Mouse (Mus musculus): ENCODE data around the gene Prrg4. TPM values are rescaled to one million over a fixed set of nuclear protein-coding genes. Genes with fewer than 3 reads are reported as not detected.
"Not testable (repeated sequence)": the region's sequence is repeated elsewhere in the genome, so short reads cannot be mapped to it uniquely, and the experiment has no call there.

The Prrg4 gene
- total RNA-seq (2021) = 1 to 10 TPM in 1 of 2 experiments, under 1 TPM in 1; 0.78 to 1.6 TPM
- long read RNA-seq, experiment 1 = 0 reads
- long read RNA-seq, experiment 2 = 0 reads

DNA sequence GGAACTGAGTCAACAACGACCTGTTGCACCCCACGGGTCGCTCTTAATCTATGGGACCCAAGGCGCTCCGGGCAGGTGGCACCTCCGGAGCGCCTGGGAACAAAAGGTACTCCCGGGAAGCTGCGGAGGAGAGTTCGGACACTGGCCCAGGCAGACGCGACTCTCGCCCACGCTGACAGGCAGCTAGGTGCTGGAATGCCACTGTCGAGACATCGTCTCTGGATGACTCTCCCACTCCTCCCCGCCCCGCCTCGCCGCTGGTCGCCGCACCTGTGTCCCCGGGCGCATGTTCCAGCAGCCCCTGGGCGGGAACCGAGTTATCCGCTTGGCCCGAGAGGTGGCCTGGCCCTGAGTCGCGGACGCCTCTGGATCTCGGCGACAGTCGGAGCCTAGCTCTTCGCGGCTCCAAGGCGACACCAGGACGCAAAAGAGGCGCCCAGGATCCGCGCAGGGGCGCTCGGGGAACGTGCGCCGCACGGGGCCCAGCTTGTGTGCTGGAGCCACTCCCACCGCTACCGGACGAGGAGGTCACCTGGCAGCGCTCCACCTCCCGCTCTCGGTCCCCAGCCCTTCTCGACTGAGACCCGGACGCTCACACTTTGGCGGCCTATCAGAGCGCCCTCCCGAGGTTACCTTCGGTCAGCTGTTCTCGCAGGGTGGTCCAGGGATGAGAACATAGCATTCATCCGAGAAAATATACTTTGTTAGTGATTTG lies at the start of gene Prrg4:
Gene Prrg4 (minus strand): TSS at position 601 of the 715 bp plus-strand sequence.
- DNase-seq (ENCODE audit: low spot score in 2 of 2) = peak; percentile 30 to 52

DNA sequence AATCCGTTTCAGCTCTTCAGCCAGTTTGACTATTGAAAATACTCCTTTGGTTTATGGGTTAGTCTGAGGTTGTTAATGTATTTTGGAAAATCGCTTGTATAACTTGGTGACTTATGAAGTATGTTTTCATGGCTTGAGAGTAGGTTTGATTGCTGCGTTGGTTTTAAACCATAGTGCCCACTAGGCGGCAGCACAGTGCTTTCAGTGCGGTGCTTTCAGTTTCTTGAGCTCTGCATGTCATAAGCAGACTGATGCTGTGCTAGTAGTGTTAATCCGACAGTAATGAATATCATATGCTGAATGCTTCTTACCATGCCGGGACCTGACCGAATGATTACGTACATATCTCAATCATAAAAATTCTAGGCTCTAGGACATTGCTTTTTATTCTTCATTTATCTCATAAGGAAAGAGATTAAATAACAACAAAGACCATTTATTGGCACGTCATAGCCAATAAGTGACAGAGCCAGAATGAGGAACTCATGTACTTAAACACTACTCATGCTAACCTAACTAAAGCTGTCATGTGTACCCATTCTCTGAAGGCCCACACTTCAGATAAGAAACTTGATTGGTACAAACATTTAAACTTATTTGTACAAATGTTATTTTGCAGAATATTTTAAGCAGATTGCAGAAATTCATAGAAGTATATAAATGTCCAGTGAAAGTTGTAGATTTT lies 38.3 kb upstream of the Prrg4 start:
- peak; percentile 45 to 75 for DNase-seq (ENCODE audit: low spot score in 2 of 2)

DNA sequence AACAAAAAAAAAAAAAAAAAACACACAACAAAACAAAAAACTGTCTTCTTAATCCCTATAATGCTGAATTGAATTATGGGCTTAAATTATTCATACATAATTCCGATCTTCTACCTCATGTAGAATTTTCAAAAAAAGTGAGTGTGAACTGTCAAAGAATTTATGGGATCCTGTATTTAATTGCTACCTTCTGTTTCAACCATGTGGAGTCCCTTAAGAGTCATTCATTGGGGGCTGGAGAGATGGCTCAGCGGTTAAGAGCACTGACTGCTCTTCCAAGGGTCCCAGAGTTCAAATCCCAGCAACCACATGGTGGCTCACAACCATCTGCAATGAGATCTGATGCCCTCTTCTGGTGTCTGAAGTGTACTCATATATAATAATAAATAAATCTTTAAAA lies 37.7 kb upstream of the Prrg4 start:
- DNase-seq (ENCODE audit: low spot score in 2 of 2) = not testable (repeated sequence)

DNA sequence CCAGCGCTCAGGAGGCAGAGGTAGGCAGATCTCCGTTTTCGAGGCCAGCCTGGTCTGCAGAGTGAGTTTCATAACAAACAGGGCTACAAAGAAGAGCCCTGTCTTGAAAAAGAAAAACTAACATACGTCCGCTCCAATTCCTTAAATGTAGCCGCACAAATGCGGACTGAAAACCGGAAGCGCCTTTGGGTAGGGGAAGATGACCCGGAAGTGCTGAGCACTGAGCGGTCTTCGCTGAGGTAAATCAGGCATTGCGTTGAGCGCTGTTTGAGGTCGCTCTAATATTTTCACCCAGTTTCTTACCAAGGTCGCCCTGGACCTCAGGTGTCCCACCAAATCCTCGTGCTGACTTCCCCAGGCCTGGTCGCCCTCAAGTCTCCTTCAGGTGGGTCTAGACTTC lies 36.4 kb upstream of the Prrg4 start:
- DNase-seq (ENCODE audit: low spot score in 2 of 2) = no peak

DNA sequence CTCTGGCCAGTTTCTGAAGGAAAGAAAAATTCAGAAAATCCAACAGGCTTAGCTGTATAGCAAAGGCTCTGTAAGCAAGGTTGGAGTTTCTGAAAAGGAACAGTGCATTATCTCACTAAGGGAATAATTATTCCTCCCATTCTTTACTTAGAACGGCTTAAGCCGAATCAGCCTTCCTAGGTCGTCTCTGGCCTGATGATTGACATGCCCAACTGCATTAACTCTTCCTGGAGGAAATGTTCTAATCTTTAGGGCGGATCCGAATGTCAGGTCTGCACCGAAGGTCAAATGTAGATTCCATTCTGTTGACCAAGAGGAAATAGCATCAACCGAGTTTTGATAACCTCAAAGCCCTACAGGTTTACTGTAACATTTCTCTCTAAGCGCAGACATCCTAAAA lies 29.1 kb upstream of the Prrg4 start:
- DNase-seq (ENCODE audit: low spot score in 2 of 2) = no peak

DNA sequence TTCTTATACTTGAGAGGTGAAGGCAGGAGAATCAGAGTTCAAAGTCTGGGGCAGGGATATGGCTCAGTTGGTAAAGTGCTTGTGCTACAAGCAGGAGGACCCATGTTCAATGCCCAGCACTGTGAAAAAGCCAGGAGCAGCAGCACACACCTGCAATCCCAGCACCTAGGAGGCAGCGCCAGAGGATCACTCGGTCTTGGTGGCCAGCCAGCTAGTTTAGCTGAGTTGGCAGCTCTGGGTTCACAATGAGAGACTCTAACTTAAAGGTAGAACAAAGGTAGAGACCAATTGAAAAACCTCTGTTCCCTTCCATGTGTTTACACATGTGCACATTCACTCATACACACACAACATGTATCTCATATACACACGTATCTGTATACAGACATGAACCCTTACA lies 19.4 kb upstream of the Prrg4 start:
- DNase-seq (ENCODE audit: low spot score in 2 of 2) = no peak

DNA sequence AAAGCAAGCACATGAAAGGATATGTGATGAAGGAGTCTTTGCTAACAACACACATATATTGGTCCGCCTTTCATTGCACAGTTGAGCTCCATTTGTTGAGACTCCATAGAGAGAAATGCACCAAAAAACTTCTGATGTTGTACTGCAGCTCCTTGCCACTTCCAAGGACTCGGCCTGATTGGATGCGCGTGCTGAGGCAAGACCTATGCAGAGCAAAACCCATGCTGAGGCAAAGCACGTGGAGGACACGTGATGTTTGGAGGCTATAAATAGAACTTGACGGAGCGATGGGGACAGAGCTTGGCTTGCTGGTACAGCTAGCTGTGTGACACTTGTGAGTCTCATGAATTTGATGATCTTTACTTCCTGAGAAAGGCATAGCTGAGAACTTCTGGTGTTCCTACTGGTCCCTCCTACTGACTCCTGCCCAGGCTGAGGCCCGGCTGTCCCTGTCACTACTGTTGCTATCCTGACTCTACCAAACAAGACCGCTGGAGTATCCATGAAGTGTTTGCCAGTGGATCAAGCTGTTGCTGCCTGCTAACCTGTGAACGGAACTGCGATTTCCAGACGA lies 17.7 kb upstream of the Prrg4 start, which contains the start of gene Ccdc73:
Gene Ccdc73 (plus strand): TSS at position 524 of the 574 bp plus-strand sequence.
- no peak for DNase-seq (ENCODE audit: low spot score in 2 of 2)

DNA sequence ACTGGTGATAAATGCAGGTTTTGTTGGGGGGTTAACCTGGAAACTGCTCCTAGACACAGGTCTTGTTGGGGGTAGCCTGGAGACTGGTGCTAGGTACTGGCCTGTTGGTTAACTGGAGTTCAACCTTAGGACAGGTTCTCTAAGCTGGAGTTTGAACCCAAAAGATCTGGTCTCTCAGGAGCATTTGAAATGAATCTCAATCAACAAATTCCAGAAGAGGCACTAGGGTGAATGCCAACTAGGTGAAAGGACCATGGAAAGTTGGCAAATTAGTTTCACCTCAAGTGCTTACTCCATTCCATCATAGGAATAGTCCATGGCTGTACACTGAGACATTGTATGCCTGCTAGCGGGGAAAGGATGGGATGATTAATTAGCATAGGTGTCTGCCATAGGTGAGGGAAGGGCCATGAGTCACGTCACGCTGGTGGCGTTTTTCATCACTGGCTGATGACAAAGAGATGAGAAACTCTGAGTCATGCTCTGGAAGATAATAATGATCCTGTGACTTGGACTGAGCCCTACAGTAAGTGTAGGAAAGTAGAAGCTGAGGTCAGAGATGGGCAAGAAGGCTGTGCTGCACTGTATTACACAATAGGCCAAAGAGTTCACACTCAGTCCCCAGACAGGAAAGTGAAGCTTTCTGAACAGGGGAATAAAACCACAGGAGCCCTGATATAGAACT lies 14.6 kb upstream of the Prrg4 start:
- DNase-seq (ENCODE audit: low spot score in 2 of 2) = no peak

DNA sequence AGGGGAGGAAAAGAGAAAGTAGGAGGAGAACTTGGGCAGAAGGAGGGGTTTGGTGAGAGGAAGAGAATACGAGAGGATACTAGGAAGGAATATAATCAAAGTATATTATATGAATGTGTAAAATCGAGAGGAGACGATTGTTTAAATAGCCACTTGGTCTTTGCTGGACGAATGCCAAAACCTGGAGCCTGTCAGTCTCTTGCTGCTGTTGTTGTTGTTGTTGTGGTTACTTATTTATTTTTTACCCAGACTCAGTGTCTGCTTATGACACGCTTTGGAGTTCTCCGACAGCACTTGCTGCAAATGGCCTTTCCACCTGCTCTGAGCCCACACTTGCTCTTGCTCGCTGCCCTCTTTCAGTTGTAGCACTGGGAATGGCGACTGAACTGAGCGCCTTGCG lies 10.8 kb upstream of the Prrg4 start:
- no peak for DNase-seq (ENCODE audit: low spot score in 2 of 2)

DNA sequence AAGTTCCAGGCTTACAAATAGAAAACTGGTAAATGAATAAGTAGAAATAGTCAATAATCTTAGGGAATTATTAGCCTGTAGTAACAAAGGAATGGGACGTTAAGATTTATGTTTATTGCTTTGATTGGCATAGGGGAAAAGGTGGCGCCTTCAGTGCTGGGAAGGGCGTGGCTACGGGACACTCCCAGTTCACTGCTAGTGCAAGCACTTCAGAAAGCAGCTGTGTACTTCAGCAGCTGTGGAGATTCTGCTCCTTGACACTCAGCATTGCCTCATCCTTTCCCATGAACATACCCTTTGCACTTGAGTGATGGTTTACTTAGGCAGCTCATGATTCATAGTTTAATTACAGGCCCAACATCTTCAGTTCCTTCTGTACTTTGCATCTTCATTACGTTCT lies 9.4 kb upstream of the Prrg4 start:
- DNase-seq (ENCODE audit: low spot score in 2 of 2) = no peak

DNA sequence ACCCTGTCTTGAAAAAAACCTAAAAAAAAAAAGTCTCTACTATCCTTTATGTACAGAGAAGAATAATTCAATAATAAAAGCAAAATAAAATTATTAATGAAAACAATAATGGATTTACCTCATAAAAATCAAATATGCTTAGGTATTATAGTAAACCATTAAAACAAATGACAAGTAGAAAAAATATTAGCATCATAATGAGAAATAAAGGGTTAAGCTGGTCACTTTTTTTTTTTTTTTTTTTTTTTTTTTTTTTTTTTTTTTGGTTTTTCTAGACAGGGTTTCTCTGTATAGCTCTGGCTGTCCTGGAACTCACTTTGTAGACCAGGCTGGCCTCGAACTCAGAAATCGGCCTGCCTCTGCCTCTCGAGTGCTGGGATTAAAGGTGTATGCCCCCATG lies 8.4 kb upstream of the Prrg4 start:
- DNase-seq (ENCODE audit: low spot score in 2 of 2) = not testable (repeated sequence)

DNA sequence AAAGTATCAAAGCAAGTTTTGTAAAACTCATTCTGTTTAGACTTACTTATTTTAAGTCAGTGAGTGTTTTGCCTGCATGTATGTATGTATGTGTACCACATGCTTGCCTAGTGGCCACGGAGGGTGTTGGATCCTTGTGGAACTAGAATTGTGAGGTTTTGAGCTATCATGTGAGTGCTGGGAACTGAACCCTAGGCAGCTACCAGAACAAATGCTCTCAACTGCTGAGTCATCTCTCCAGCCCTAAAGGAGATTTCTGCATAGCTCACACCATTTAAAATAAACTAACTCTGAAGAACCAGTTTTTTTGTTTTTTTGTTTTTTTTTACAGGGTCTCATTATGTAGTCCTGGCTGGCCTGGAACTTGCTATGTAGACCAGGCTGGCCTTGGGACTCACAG lies 6.5 kb upstream of the Prrg4 start:
- no peak for DNase-seq (ENCODE audit: low spot score in 2 of 2)

DNA sequence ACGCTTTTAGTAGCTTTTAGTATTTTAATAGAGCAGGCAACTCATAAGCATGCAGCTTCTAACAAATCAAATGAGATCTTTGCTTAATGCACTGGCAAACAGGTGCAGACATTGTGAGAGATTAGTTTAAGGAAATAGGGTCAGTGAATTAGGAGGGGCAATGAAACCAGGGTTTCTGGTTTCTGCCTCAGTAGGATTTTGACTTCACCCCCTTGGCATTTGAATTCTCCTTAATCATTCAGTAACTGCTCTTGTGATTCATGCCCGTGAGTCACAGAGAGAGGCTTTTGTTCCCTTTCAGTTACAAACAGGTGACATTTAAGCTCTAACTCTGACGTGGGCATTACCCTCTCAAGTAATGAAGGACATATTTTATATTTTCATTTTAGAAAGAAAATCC lies 6.1 kb upstream of the Prrg4 start:
- no peak for DNase-seq (ENCODE audit: low spot score in 2 of 2)

DNA sequence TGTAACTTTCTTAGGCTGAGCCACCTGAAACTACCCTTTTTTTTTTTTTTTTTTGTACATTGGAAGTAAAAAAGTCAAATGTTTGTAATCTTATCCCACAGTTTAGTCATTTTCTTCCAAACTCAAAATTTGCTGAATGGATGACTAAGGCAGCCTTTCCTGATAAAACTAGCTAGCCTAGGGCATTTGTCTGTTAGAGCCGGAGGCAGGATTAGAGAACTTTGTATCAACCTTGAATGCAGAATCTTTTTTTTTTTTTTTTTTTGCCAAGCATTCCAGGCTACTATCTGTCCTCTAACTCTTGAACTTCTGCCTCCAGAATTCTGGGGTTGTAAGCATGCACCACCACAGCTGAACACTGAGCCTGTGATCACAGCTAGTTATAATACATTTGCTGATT lies 5.2 kb upstream of the Prrg4 start:
- no peak for DNase-seq (ENCODE audit: low spot score in 2 of 2)

DNA sequence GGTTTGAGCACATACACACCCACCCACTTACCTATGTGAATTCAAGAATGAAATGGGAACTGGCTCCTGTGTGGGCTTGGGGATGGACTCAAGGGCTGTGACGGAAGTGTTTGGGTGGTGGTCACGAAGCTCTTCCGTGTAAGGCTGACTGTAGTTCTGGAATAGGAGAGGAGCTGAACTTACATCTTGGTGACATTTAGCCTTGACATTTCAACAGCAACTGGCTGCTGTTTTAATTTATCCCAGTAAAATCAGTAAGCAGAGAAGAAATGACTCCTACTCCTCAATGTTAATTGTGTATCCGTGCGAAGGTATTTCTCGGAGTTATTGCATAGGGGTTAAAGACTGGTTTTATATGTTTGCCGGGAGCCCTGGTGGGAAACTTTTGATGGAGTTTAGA lies 2.9 kb upstream of the Prrg4 start:
- no peak for DNase-seq (ENCODE audit: low spot score in 2 of 2)

DNA sequence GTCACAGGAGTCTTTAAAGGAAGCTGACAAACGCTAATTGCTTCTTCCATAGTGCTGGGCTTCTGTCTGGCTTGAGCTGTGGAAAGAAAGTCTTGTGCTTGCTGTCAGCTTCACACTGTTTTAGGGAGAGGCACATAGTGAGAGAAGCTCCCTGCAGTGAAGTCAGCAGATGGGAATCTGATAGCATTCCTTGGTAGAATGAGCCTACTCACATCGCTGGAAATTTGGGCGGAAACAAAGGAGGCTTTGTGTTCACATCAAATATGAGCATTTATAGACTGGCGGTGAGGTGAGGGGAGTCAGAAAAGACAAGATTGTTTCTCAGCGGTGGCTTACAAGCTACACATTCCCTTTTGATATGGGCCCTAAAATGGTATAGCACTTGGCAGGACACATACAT lies 2.0 kb upstream of the Prrg4 start:
- no peak for DNase-seq (ENCODE audit: low spot score in 2 of 2)

DNA sequence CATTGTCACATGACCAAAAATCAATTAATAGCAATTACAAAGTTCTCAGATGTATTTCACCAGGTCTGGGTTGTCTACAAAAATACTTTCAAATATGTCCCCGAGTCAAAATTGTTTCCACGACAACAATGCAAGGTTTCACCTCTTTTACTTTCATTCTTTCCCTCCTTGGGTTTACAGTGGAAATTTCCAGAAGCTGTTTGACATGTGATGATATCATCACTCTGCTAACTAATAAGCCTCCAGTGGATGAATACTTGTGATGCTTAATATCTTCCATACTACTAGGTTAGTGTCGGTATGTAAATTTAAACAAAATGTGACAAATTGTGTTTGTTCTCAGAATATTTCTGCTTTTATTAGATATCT lies 299 bp upstream of the Prrg4 start:
- DNase-seq (ENCODE audit: low spot score in 2 of 2) = no peak

DNA sequence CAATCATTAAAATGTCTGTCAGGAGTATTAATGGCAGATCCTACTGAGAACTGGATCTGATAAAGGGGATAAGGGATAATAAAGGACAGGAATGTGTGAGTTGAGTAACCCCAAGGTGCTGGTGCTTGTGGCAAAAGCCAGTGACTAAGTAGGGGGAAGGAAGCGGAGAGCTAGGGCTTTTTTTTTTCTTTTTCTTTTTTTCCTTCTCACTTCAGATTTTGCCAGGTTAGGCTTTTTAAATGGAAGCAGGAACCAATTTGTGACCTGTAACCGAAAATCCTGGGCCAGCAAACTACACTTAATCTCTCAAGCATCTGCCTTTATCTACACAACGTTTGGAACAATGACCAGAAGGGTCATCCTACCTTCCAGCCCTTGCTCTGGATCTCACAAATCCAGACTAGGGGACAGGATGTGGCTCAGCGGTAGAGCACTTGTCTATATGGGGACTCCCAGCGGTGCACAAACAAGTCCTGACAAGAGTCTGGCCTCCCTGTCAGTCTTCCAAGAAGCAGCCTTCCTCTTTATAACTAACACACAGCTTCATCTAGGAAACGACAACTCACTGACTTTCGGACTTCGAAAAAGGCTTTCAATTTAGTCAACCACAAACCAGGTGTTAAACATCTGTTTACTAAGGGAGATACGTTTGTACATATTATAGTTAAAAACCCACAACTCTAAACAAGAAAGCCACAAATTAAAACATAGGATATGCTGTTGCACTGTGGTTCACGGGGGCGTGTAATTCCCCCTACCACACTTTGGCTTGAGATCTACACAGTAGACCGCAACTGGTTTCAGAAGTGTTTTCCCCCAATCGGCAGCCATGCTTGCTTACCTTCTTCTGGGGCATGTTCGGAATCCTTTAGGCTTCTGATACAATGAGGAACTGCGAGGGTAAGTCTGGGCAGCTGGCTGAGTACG lies 1.2 kb downstream of the Prrg4 start:
- no peak for DNase-seq (ENCODE audit: low spot score in 2 of 2)

DNA sequence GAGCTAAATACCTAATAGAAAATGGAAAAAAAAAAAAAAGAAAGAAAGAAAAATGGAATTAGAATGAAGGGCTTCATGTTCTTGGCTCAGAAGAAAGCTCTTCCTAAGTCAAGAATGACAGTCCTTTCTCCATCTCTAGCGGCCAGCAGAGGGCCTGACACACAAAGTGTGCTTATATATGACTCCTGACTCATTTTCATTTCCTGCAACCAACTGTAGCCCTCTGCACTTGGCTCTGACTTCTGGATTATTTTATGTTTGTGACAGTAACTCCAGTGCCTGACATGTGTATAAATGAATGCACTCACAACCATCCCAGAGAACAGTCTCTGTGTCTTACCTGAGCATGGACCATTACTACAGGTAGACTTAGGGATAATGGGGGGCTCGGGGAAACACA lies 2.0 kb downstream of the Prrg4 start:
- DNase-seq (ENCODE audit: low spot score in 2 of 2) = no peak

DNA sequence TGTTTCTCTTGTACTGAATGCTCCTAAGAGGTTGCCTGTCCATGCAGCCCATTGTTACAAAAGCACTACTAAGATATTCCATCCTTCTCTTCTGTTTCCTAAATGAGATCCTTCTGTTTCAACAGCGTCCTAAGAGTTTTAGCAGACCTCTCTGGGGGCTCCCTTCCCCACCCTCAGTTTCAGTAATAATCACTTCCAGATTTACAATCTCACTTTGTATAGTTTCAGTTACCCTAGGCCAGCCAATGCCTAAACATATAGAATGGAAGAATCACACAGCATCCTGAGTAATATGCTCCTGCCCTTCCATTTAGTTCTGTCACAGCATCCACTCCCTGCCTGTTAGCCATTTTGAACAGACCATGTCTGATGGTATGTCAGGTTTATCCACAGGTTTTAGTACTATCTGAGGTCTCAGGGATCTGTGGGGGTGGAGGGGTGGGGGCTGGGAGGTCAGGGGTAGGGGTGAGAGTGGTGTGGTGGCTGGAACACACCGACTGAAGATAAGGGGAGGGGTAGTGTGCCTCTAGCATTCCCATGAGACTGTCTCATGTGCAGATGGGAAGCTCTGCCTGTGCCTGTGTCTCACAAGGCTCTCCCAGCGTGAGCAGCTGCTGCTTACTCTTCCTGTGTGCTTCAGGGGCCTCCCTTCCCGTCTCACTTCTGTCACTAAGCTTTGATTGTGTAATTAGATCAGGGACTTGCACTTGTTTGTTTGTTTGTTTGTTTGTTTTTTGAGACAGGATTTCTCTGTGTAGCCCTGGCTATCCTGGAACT lies 2.9 kb downstream of the Prrg4 start:
- no peak for DNase-seq (ENCODE audit: low spot score in 2 of 2)
